Mouse (Mus musculus): Measurements from ENCODE around the gene Medag. TPM values are rescaled to one million over a fixed set of nuclear protein-coding genes. Genes with fewer than 3 reads are reported as not detected.
A peak's percentile ranks its signal among the peaks of the same experiment; 100 is the strongest.

The Medag gene
- polyA plus RNA-seq, 1 experiment from 2014 or later = 0.13 TPM

DNA sequence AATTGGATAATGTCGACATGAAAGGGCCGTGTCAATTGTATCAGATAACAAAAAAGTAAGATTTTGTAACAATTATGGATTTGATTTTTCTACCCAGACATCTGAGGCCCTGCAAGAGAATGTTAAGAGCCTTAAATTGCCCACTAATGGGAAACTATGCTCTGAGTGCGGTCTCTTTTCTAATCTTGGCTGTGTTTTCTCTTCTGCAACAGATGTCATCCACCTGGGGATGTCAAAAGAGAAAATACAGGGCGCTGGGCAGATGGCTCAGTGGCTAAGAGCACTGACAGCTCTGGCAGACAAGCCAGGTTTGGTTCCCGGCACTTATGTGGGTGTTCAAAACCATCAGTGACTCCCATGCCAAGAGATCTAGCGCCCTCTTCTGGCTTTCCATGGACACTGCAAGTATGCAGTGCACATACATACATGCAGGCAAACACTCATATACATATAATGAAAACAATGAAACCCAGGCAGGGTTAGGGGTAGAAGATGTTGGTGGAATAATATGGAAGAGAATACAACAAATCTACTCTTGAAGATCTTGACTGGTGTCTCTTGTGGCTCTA, 19.0 kb upstream of the Medag start:
- in situ Hi-C loops (cut with MboI; ENCODE audit: low pct_unique_long_range_greater_than_20kb) = loop anchor here (25.0 kb wide), 2 partner anchors 1030 to 1945 kb away; no protein-coding TSS in a partner anchor
- TF ChIP-seq CTCF (IDR thresholded peaks at IDR 0.05) = no peak
- ChIA-PET POLR2A (interaction anchor here (0.5 kb wide), 1 partner anchor 396 kb away, joined by 3 read pairs; no protein-coding TSS in a partner anchor), CTCF (interaction anchor here (4.6 kb wide), 1 partner anchor 11 kb away, joined by 21 read pairs; no protein-coding TSS in a partner anchor)
- ATAC-seq (no peak), DNase-seq (ENCODE audit: low read depth, low spot score) (no peak)
- H3K27me3 ChIP-seq = no peaks in the 10 kb centered on the region

DNA sequence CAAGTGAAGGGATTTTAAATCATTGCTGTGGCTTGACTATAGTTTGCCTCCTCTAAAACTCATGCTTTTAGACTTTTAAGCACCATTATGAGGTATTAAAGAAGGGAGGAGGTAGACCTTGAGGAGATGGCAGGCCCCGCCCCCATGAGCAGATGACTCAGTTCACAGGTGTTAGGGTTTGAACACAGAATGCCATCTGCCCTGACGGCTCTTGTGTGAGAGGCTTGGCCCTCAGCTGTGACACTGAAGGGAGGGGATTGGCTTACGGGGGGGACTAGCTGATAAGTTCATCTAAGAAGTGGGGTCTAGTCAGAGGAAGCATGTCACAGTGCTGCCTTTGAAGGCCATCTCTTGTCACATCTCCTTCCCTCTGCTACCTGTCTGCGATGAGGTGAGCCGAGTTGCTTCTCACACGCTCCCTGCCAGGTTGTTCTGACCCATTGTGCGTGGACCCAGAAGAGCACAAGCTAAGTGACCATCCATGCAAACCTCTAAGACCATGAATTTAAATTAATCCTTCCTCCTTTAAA, 10.0 kb upstream of the Medag start:
- ChIA-PET CTCF (interaction anchor here (1.1 to 2.5 kb wide), 4 partner anchors 12 to 27 kb away, joined by 3 to 10 read pairs (median 4); no protein-coding TSS in a partner anchor), POLR2A (interaction anchor here (1.1 kb wide), 1 partner anchor 11 kb away, joined by 3 read pairs; no protein-coding TSS in a partner anchor)
- no peaks in the 10 kb centered on the region for H3K27me3 ChIP-seq
- in situ Hi-C loops (cut with MboI; ENCODE audit: low pct_unique_long_range_greater_than_20kb) = no loop called here
- DNase-seq (ENCODE audit: low read depth, low spot score) = no peak
- no peak for TF ChIP-seq CTCF (IDR thresholded peaks at IDR 0.05)
- no peak for ATAC-seq

DNA sequence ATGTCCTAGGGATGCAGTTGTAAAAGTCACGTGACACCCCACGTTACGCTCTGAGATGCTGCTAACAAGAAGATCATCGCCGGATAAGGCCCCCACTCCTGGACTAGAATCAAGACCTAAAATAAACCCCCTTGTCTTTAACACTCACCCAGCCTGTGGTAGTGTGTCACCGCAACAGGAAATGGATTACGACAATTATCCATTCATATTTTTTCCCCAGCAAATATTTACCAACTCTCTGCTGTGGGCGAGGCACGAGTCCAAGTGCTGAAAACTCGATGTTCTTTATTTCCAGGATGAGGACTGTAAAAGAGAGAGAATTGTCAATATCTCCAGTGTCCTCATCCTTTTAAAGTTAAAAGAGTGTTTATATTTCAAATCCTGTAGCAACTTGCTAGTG, 9.5 kb upstream of the Medag start:
- POLR2A ChIA-PET = no interaction called here

DNA sequence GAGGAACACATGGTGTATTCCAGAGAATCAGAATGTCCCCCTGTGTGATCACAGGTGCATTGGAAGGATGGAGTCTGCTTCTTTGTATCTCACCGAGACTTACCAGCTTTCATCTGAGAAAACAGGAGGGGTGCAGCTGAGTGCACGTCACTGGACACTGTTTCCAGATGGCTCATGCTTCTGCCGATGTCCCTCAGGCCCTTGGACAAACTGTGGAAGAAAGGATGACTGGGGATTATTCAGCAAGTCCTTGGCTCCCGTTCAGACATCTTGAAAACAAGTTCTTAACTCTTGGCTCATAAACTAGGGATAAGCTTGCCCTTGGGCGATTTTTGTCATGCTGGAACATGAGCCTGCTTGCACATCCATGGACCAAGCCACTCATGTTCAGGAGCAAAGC, 8.2 kb upstream of the Medag start:
- H3K27me3 ChIP-seq = no peaks in the 10 kb centered on the region
- in situ Hi-C loops (cut with MboI; ENCODE audit: low pct_unique_long_range_greater_than_20kb) = no loop called here
- peak; percentile 91 for DNase-seq (ENCODE audit: low read depth, low spot score)
- ATAC-seq = peak; percentile 64
- ChIA-PET CTCF (interaction anchor here (0.8 to 3.1 kb wide), 12 partner anchors 10 to 104 kb away, joined by 3 to 21 read pairs (median 3); no protein-coding TSS in a partner anchor), POLR2A (interaction anchor here (1.6 kb wide), 1 partner anchor 12 kb away, joined by 7 read pairs; no protein-coding TSS in a partner anchor)
- no peak for TF ChIP-seq CTCF (IDR thresholded peaks at IDR 0.05)

More for the DNA sequence above, 9.5 kb upstream of the Medag start:
- in situ Hi-C loops (cut with MboI; ENCODE audit: low pct_unique_long_range_greater_than_20kb) = no loop called here
- no peak for TF ChIP-seq CTCF (IDR thresholded peaks at IDR 0.05)
- no peaks in the 10 kb centered on the region for H3K27me3 ChIP-seq
- ATAC-seq = no peak
- CTCF ChIA-PET = interaction anchor here (2.5 to 3.1 kb wide), 2 partner anchors 9 to 27 kb away, joined by 10 to 21 read pairs; no protein-coding TSS in a partner anchor
- no peak for DNase-seq (ENCODE audit: low read depth, low spot score)

DNA sequence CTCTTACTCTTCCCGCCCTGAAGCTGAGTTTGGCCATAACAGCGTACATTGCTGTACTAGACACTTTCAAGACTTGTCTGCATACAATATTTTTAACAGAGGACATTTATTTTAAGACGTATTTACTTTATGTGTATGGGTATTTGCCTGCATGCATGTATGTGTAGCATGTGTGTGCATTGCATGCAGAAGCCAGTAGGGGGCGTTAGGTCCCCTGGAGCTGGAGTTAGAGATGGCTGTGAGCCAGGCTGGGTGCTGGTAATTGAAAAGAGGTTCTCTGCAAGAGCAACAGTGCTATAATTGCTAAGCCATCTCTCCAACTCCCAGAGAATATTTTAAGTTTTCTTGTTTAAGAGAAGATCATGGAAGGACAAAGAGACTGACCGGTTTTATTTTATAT, 6.8 kb upstream of the Medag start:
- H3K27me3 ChIP-seq = no peaks in the 10 kb centered on the region
- no peak for ATAC-seq
- no peak for DNase-seq (ENCODE audit: low read depth, low spot score)
- ChIA-PET CTCF (interaction anchor here (1.0 to 3.1 kb wide), 5 partner anchors 9 to 29 kb away, joined by 3 to 21 read pairs (median 7); no protein-coding TSS in a partner anchor), POLR2A (interaction anchor here (0.6 to 1.5 kb wide), 3 partner anchors 12 to 1220 kb away, joined by 3 to 12 read pairs (median 3); no protein-coding TSS in a partner anchor)
- TF ChIP-seq CTCF (IDR thresholded peaks at IDR 0.05) = no peak
- in situ Hi-C loops (cut with MboI; ENCODE audit: low pct_unique_long_range_greater_than_20kb) = no loop called here

DNA sequence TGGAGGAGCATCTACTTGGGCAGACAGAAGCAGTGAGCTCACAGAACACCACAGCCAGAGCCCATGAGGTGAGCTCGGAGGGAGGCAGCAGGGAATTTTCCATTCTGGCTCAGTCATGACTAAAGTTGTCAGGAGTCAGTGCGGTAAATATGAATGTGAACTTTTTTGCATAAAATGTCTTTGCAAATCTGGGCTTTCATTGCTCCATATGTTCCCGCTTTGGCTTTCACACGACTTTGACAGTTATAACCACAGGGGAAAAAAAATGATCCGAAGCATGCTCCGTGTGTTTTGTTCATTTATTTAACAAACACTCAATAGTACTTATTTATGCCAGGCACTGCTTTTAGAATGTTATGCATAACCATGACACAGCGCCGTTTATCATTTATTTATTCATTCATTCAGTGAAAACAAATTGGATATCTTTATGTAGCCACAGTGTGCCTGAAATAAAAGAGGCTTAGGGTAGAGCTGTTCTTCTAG, 4.7 kb upstream of the Medag start:
- POLR2A ChIA-PET = no interaction called here
- in situ Hi-C loops (cut with MboI; ENCODE audit: low pct_unique_long_range_greater_than_20kb) = no loop called here
- no peaks in the 10 kb centered on the region for H3K27me3 ChIP-seq
- CTCF ChIA-PET = interaction anchor here (1.8 kb wide), 1 partner anchor 13 kb away, joined by 5 read pairs; no protein-coding TSS in a partner anchor
- no peak for DNase-seq (ENCODE audit: low read depth, low spot score)
- no peak for ATAC-seq
- no peak for TF ChIP-seq CTCF (IDR thresholded peaks at IDR 0.05)

DNA sequence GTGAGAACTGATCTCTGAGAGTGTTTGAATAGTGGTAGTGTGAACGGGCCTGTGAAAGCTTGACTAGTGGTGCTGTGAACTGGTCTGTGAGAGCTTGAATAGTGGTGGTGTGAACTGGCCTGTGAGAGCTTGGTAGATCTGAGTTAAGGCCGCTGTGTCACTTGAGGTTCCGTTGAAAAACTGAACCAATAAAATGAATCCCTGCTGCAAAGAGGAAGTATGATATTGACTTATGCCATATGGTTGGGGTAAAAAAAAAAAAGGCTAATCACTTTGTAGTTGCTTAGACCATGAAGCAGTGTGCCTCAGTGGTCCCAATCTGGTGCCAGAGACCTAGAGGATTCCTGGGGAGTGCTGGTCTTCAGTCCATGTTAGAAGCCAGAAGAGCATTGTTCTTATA, 2.0 kb upstream of the Medag start:
- no peak for ATAC-seq
- ChIA-PET CTCF (interaction anchor here (1.2 to 2.0 kb wide), 2 partner anchors 12 to 35 kb away, joined by 3 to 8 read pairs; no protein-coding TSS in a partner anchor), POLR2A (no interaction called here)
- no peak for DNase-seq (ENCODE audit: low read depth, low spot score)
- in situ Hi-C loops (cut with MboI; ENCODE audit: low pct_unique_long_range_greater_than_20kb) = no loop called here
- no peaks in the 10 kb centered on the region for H3K27me3 ChIP-seq
- no peak for TF ChIP-seq CTCF (IDR thresholded peaks at IDR 0.05)

DNA sequence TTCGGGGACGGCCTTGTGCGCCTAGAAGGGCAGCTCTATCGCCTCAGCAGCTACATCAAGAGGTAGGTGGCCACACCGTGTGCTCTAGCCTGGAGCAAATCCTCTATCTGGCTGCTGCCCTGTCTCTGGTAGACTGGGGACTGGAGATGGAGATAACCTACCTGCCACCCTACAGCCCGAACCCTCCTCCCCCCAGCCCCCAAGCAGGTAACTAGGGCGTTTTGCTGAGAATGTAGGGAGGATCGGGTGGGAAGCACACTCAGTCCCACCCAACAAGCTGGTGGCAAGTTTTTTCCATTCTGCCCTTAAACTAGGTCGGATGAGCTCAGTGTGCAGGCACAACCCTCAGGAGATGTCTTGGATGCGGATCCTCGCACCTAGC, 636 bp downstream of the Medag start:
- in situ Hi-C loops (cut with MboI; ENCODE audit: low pct_unique_long_range_greater_than_20kb) = no loop called here
- DNase-seq (ENCODE audit: low read depth, low spot score) = no peak
- CTCF ChIA-PET = interaction anchor here (1.1 to 1.7 kb wide), 5 partner anchors 8 to 36 kb away, joined by 3 to 5 read pairs (median 3); no protein-coding TSS in a partner anchor
- POLR2A ChIA-PET = interaction anchor here (0.7 kb wide), 1 partner anchor 12 kb away, joined by 3 read pairs; no protein-coding TSS in a partner anchor
- no peak for ATAC-seq
- TF ChIP-seq CTCF (IDR thresholded peaks at IDR 0.05) = no peak
- H3K27me3 ChIP-seq = no peaks in the 10 kb centered on the region

DNA sequence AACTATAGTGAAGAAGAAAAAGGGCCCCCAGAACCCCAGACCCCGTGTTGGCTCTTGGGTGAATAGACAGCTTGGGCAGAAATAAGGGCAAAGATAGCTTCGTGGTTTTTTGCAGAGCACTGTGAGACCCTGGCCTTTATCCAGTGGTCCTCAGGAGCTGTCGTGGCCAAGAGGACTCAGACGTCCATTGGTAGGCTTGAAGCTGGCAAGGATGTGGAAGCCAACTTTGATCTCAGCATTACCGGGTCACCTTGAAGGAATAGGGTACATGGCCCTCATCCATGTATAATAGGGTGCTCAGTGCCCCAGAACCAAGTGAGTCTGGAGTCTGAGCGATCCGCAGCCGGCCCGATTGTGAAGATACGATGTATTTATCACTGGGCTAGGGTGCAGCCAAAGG, 1.1 kb downstream of the Medag start:
- DNase-seq (ENCODE audit: low read depth, low spot score) = no peak
- H3K27me3 ChIP-seq = no peaks in the 10 kb centered on the region
- ATAC-seq = no peak
- in situ Hi-C loops (cut with MboI; ENCODE audit: low pct_unique_long_range_greater_than_20kb) = no loop called here
- TF ChIP-seq CTCF (IDR thresholded peaks at IDR 0.05) = no peak
- ChIA-PET CTCF (interaction anchor here (1.1 to 2.6 kb wide), 4 partner anchors 9 to 37 kb away, joined by 3 to 10 read pairs (median 4); no protein-coding TSS in a partner anchor), POLR2A (interaction anchor here (0.7 to 1.0 kb wide), 2 partner anchors 11 to 15 kb away, joined by 3 read pairs; no protein-coding TSS in a partner anchor)

DNA sequence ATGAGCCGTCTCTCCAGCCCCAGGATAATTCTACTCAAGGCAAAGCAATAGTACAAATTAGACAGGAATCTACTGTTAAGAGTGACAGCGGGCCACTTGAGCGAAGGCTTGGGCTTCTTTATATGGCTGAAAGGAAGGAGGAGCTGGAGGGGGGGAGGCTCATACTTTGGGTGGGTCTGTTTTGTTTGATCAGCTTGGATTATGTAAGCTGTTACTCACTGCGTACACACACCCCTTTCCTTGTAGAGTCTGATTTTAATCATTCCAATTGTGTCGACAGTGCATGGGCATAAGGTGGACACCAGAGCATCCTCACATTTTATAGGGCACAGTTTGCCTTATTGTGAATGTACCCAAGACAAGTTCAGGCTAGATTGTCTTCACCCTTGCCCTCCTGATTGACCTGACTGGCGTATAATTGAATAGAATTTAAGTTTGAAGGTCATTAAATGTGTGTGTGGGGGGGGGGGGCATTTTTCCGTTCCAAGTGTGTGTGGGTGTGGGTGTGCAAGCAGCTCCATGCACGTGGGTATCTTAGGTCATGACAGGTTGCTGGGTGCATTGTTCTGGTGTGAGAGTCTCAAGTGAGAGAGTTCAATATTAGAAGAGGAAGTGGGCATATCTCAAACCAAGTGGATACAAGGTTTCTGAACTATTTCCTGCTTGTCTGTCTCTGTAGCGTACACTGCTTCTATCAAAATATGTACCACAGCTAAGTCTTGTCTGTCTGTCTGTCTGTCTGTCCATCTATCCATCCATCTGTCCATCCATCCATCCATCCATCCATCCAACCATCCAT, 3.0 kb downstream of the Medag start:
- H3K27me3 ChIP-seq = no peaks in the 10 kb centered on the region
- CTCF ChIA-PET = interaction anchor here (1.3 to 2.6 kb wide), 2 partner anchors 11 to 39 kb away, joined by 6 to 10 read pairs; no protein-coding TSS in a partner anchor
- no peak for ATAC-seq
- in situ Hi-C loops (cut with MboI; ENCODE audit: low pct_unique_long_range_greater_than_20kb) = loop anchor here (5.0 kb wide), 2 partner anchors 32 to 77 kb away; no protein-coding TSS in a partner anchor
- TF ChIP-seq CTCF (IDR thresholded peaks at IDR 0.05) = no peak
- no peak for DNase-seq (ENCODE audit: low read depth, low spot score)
- POLR2A ChIA-PET = interaction anchor here (1.1 kb wide), 1 partner anchor 61 kb away, joined by 3 read pairs; no protein-coding TSS in a partner anchor
